Mouse (Mus musculus) CH12.LX (cell line): ENCODE results near the gene Pigh. TPM values are rescaled to one million over a fixed set of nuclear protein-coding genes. Genes with fewer than 3 reads are reported as not detected.
A peak's percentile ranks its signal among the peaks of the same experiment; 100 is the strongest.

Source experiments
- DNase-seq: peaks from one replicate; pipeline ENCODE4 v3.0.0-alpha.2; 2013; ENCODE audit errors: extremely low read depth
- H3K27ac ChIP-seq: 2 replicates; pipeline ENCODE4 v1.5.1; 2012; ENCODE audit warnings: low read depth, mild to moderate bottlenecking, control low read depth, moderate library complexity; ENCODE audit not compliant: insufficient read depth
- H3K27me3 ChIP-seq: replicated peaks from 2 replicates; pipeline ENCODE3; 2012; ENCODE audit warnings: inconsistent platforms
- H3K36me3 ChIP-seq, 2 experiments: replicated peaks in 1 of 2; 2 replicates each; pipeline versions ENCODE3 to v1.6.1; 2012; ENCODE audit warnings: inconsistent platforms in 1 of 2, low read length in 1 of 2, mild to moderate bottlenecking in 1 of 2, mixed read lengths in 1 of 2, moderate library complexity in 1 of 2; ENCODE audit not compliant: control insufficient read depth in 1 of 2, insufficient read depth in 1 of 2
- H3K4me1 ChIP-seq, 2 experiments: 2 replicates each; pipeline ENCODE4 v1.6.1; 2012; ENCODE audit warnings: inconsistent platforms in 1 of 2, moderate library complexity in 1 of 2; ENCODE audit not compliant: insufficient read depth in 2 of 2, control insufficient read depth in 1 of 2
- H3K4me2 ChIP-seq: 2 replicates; pipeline ENCODE4 v1.6.1; 2012; ENCODE audit warnings: low read depth, mild to moderate bottlenecking, control low read depth; ENCODE audit not compliant: poor library complexity, insufficient read depth, severe bottlenecking
- H3K4me3 ChIP-seq, 3 experiments: fragments of 150-350 bp in 1 of 3; sonication (generic) in 1 of 3; replicated peaks in 1 of 3; 2 replicates each; pipeline versions ENCODE3 to v1.5.1; 2011 to 2012; ENCODE audit warnings: low read depth in 2 of 3, low read length in 2 of 3, mild to moderate bottlenecking in 2 of 3, moderate library complexity in 2 of 3, control low read depth in 1 of 3, improper control_type of control experiment in 1 of 3, inconsistent platforms in 1 of 3, mixed read lengths in 1 of 3; ENCODE audit not compliant: poor library complexity in 1 of 3
- H3K79me2 ChIP-seq: replicated peaks from 2 replicates; pipeline ENCODE4 v1.6.1; 2012; ENCODE audit warnings: mild to moderate bottlenecking, moderate library complexity; ENCODE audit not compliant: control insufficient read depth, poor library complexity, insufficient read depth, severe bottlenecking; ENCODE audit errors: extremely low read depth
- H3K9ac ChIP-seq: 2 replicates; pipeline ENCODE4 v1.6.1; 2012; ENCODE audit warnings: low read depth, mild to moderate bottlenecking, control low read depth, moderate library complexity; ENCODE audit not compliant: insufficient read depth
- H3K9me3 ChIP-seq: replicated peaks from 2 replicates; pipeline ENCODE3; 2012; ENCODE audit warnings: low read length, inconsistent platforms, mixed read lengths
- CTCF ChIP-seq, 2 experiments: IDR thresholded peaks in 1 of 2; conservative IDR thresholded peaks in 1 of 2; 2 replicates each; pipeline ENCODE4 v1.5.1; 2011 to 2012; ENCODE audit warnings: low read depth in 2 of 2, low read length in 2 of 2, improper control_type of control experiment in 1 of 2, inconsistent platforms in 1 of 2, mild to moderate bottlenecking in 1 of 2, moderate library complexity in 1 of 2
- ELF1 ChIP-seq: IDR thresholded peaks from 2 replicates; pipeline ENCODE4 v1.6.1; 2014; ENCODE audit warnings: low read depth, mild to moderate bottlenecking, inconsistent platforms, low read length, improper control_type of control experiment
- ETS1 ChIP-seq: conservative IDR thresholded peaks from 2 replicates; pipeline ENCODE4 v1.6.1; 2012; ENCODE audit warnings: low read depth, mild to moderate bottlenecking, inconsistent platforms, low read length, improper control_type of control experiment, moderate library complexity
- HCFC1 ChIP-seq: IDR thresholded peaks from 2 replicates; pipeline ENCODE4 v1.6.1; 2012; ENCODE audit warnings: low read depth, mild to moderate bottlenecking, inconsistent platforms, low read length, improper control_type of control experiment
- IRF4 ChIP-seq: IDR thresholded peaks from 2 replicates; pipeline ENCODE4 v1.6.1; 2014; ENCODE audit warnings: low read depth, mild to moderate bottlenecking, inconsistent platforms, low read length, improper control_type of control experiment
- JUN ChIP-seq: IDR thresholded peaks from 2 replicates; pipeline ENCODE4 v1.6.1; 2011; ENCODE audit warnings: low read depth, mild to moderate bottlenecking, low read length, improper control_type of control experiment, moderate library complexity; ENCODE audit not compliant: insufficient read depth
- JUND ChIP-seq: conservative IDR thresholded peaks from 2 replicates; pipeline ENCODE4 v1.6.1; 2011; ENCODE audit warnings: low read depth, low read length, improper control_type of control experiment
- MAFK ChIP-seq: IDR thresholded peaks from 2 replicates; pipeline ENCODE4 v1.6.1; 2011; ENCODE audit warnings: low read length, improper control_type of control experiment; ENCODE audit not compliant: insufficient replicate concordance
- MAX ChIP-seq: IDR thresholded peaks from 2 replicates; pipeline ENCODE4 v1.6.1; 2011; ENCODE audit warnings: low read length, improper control_type of control experiment
- NRF1 ChIP-seq: IDR thresholded peaks from 2 replicates; pipeline ENCODE4 v1.6.1; 2014; ENCODE audit warnings: low read depth, mild to moderate bottlenecking, inconsistent platforms, low read length, improper control_type of control experiment, moderate library complexity
- PAX5 ChIP-seq: IDR thresholded peaks from 2 replicates; pipeline ENCODE4 v1.6.1; 2012; ENCODE audit warnings: low read length, inconsistent platforms, mixed read lengths
- POLR2AphosphoS2 ChIP-seq: IDR thresholded peaks from 2 replicates; pipeline ENCODE4 v1.6.1; 2011; ENCODE audit warnings: low read depth, low read length, improper control_type of control experiment
- RCOR1 ChIP-seq: conservative IDR thresholded peaks from 2 replicates; pipeline ENCODE4 v1.6.1; 2012; ENCODE audit warnings: low read depth, mild to moderate bottlenecking, inconsistent platforms, low read length, improper control_type of control experiment
- SMC3 ChIP-seq: IDR thresholded peaks from 2 replicates; pipeline ENCODE4 v1.6.1; 2011; ENCODE audit warnings: low read depth, low read length, improper control_type of control experiment
- TBP ChIP-seq: conservative IDR thresholded peaks from 2 replicates; pipeline ENCODE4 v1.6.1; 2011; ENCODE audit warnings: low read depth, low read length, improper control_type of control experiment
- TCF12 ChIP-seq: IDR thresholded peaks from 2 replicates; pipeline ENCODE4 v1.6.1; 2014; ENCODE audit warnings: low read depth, mild to moderate bottlenecking, inconsistent platforms, low read length, improper control_type of control experiment
- ZC3H11A ChIP-seq: IDR thresholded peaks from 2 replicates; pipeline ENCODE4 v1.6.1; 2012; ENCODE audit warnings: low read depth, mild to moderate bottlenecking, inconsistent platforms, low read length, improper control_type of control experiment
- dilution Hi-C: fragments of 300-500 bp; cut with MboI; formaldehyde crosslinking; loops from 2 replicates; pipeline ENCODE4 v1.14.3; 2020; ENCODE audit warnings: low sequenced_read_pairs; ENCODE audit not compliant: extremely low pct_unique_long_range_greater_than_20kb, extremely low pct_ligation_motif_present
- in situ Hi-C: fragments of 300-500 bp; cut with MboI; formaldehyde crosslinking; loops from 3 replicates; pipeline ENCODE4 v1.14.3; 2019; ENCODE audit warnings: low sequenced_read_pairs, low pct_ligation_motif_present, low pct_unique_long_range_greater_than_20kb, mixed read lengths
- polyA plus RNA-seq: library from polyadenylated mRNA; unstranded; fragments of >175 nt; gene quantifications from 2 replicates; pipeline ENCODE4 v1.2.1, GENCODE M21; 2012; ENCODE audit warnings: low read depth; ENCODE audit not compliant: insufficient read length
- total RNA-seq, 2 experiments: library from RNA; depleted of rRNA; stranded (reverse); fragments of 300-350 nt in 1 of 2; fragments of >200 nt in 1 of 2; gene quantifications; 2 replicates each; pipeline ENCODE4 v1.2.3; 2012 to 2014

Pigh gene
- total and polyA plus RNA-seq, 3 experiments = 9.3 to 17.8 (median 12.8) TPM

DNA sequence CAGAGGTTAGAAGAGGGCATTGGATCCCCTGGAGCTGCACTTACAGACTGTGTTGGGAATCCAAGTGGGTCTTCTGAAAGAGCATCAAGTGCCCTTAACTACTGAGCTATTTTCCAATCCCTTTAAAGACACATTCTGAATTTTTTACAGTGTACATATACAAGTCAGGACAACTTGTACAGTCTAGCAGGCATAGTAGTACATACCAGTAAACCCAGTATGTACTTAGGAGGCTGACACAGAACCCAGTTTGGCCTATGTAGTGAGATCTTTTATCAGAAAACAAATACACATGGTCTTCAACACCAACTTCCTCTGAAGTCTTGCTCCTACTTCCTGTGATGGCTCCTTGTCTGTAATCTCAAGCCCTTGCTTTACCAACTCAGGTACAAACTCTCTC lies 49.5 kb upstream of the Pigh start:
- H3K36me3 ChIP-seq = no peaks in the 10 kb centered on the region
- dilution Hi-C loops = no loop called here
- no peak overlapping the region for H3K27ac ChIP-seq
- TF ChIP-seq TCF12 = no peak
- TF ChIP-seq JUND = no peak
- TF ChIP-seq IRF4 = no peak
- TF ChIP-seq POLR2AphosphoS2 = no peak
- TF ChIP-seq JUN = no peak
- no peak for TF ChIP-seq SMC3
- TF ChIP-seq ELF1 = no peak
- no peak for TF ChIP-seq NRF1
- no peak for TF ChIP-seq MAX
- no peak for TF ChIP-seq HCFC1
- TF ChIP-seq ETS1 = no peak
- TF ChIP-seq TBP = no peak
- TF ChIP-seq ZC3H11A = no peak
- no peak for TF ChIP-seq RCOR1
- no peak for TF ChIP-seq PAX5
- no peak for TF ChIP-seq CTCF (conservative IDR thresholded peaks at IDR 0.05 in 1 of 2, IDR thresholded peaks at IDR 0.05 in 1 of 2; ENCODE audit: low read depth in 2 of 2, low read length in 2 of 2)
- H3K4me1 ChIP-seq = peaks cover 0 to 11% of the 10 kb centered on the region in 2 experiments; a peak in 2 of 4 replicates
- in situ Hi-C loops = no loop called here
- no peaks in the 10 kb centered on the region for H3K9me3 ChIP-seq
- no peak for DNase-seq
- no peaks in the 10 kb centered on the region for H3K79me2 ChIP-seq
- no peak overlapping the region for H3K4me3 ChIP-seq
- H3K9ac ChIP-seq = no peak overlapping the region
- H3K4me2 ChIP-seq = no peak overlapping the region
- no peaks in the 10 kb centered on the region for H3K27me3 ChIP-seq

DNA sequence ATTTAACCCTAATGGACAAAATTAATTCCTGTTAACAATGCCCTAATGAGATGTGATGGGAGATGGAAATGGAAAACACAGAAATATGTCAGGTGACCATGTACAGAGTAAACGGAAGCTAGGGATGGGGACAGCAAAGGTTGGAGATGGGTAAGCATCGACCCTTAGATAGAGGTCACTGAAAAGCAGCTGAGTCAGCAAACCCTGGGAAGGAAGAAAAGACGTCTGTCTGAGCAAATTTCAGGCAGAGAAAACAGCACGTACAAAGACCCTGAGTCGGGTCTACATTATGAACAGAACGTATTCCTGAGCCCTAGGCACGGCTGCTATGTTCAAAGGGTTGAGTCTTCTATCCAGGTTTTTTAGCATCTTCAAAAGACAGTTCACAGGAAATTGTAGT lies 47.5 kb upstream of the Pigh start:
- TF ChIP-seq IRF4 = no peak
- TF ChIP-seq MAFK = peak; percentile 88
- no peak overlapping the region for H3K9ac ChIP-seq
- H3K4me2 ChIP-seq = no peak overlapping the region
- H3K36me3 ChIP-seq = no peaks in the 10 kb centered on the region
- no peak overlapping the region for H3K4me3 ChIP-seq
- H3K27me3 ChIP-seq = peaks cover 2% of the 10 kb centered on the region
- no peaks in the 10 kb centered on the region for H3K9me3 ChIP-seq
- no peaks in the 10 kb centered on the region for H3K79me2 ChIP-seq
- H3K27ac ChIP-seq = no peak overlapping the region
- no peak for DNase-seq
- peaks cover 0 to 11% of the 10 kb centered on the region in 2 experiments; a peak in 2 of 4 replicates for H3K4me1 ChIP-seq
- in situ Hi-C loops = no loop called here
- dilution Hi-C loops = no loop called here
